Mouse (Mus musculus) ES-E14 (cell line): ENCODE data around the gene Sema6b.

Experiments
- HCFC1 ChIP-seq: IDR thresholded peaks from 2 replicates; pipeline ENCODE4 v1.6.1; 2012; ENCODE audit warnings: low read length, inconsistent platforms, borderline replicate concordance; ENCODE audit not compliant: insufficient read depth
- ZNF384 ChIP-seq: IDR thresholded peaks from 2 replicates; pipeline ENCODE4 v1.6.1; 2012; ENCODE audit warnings: low read depth, low read length, inconsistent platforms

GRCm38 (mm10) chr17:56116193-56116592, 23.9 kb downstream of the Sema6b start:
- no peak for TF ChIP-seq HCFC1
- no peak for TF ChIP-seq ZNF384
